Mouse (Mus musculus): Measurements from ENCODE around the gene Sp6. TPM values are rescaled to one million over a fixed set of nuclear protein-coding genes. Genes with fewer than 3 reads are reported as not detected.

The Sp6 gene
- total and polyA plus RNA-seq, 3 experiments, result 10.1 to 65.5 (median 18.4) TPM

DNA sequence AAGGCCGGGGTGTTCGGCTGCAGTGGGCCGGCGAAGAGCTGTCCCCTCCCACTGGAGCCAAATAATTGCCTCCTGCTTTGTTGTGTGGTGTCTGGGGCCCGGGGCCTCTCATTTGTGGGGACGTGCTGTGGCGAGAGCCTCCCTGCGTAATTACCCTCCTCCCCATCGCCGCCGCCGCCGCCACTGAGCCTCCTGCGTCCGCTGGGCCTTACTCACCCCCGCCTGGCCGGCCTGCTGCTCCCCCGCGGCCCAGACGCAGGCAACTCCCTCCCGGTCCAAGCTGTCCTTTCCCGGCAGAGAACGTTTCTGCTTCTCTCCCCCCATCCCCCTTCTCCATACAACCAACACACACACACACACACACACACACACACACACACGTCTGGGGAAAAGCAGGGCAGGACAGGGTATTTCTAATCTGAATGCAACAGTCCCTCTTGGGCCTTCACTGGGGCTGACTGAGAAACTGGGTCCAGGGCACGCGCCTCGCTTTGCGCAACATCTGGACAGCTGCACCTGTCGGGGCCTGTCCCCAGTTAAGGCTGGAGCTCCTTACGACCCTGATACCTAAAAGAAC lies 15.7 kb upstream of the Sp6 start (continued):
- TF ChIP-seq BHLHE40 (IDR thresholded peaks at IDR 0.05; ENCODE audit: low read depth, low read length) (peak; percentile 95), CHD1 (IDR thresholded peaks at IDR 0.05; ENCODE audit: low read depth, low read length) (no peak), PAX5 (IDR thresholded peaks at IDR 0.05; ENCODE audit: low read length) (no peak)

DNA sequence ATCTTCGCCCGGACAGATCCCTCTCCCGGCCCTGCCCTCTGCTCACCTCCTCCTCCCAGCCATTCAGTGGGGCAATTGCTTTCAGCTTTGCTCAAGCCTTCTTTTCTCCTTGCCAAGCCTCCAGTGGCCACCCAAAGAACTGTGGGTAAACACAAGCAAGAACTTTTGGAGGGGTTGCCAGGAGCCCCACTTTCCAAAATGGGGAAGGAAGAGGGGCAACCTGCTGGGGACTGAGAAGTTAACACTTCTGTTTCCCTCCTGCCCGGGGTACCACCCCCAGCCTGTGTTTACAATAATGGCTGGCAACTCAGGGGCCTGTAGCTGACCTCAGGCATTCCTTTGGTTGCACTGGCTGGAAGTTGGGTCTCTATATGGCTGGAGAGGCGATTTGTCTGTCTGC lies 10.0 kb upstream of the Sp6 start:
- TF ChIP-seq NRF1 (IDR thresholded peaks at IDR 0.05; ENCODE audit: low read depth, low read length) (no peak), MYC (IDR thresholded peaks at IDR 0.05; ENCODE audit: low read depth, low read length) (no peak), MAX (IDR thresholded peaks at IDR 0.05; ENCODE audit: low read length) (no peak), JUND (conservative IDR thresholded peaks at IDR 0.05; ENCODE audit: low read depth, low read length) (no peak), EP300 (IDR thresholded peaks at IDR 0.05; ENCODE audit: low read length) (no peak)
- no peak overlapping the region for H3K4me2 ChIP-seq (ENCODE audit: insufficient read depth, low read depth, poor library complexity, severe bottlenecking)
- H3K27me3 ChIP-seq (replicated peaks), result no peaks in the 10 kb centered on the region
- dilution Hi-C loops (cut with MboI; ENCODE audit: extremely low pct_ligation_motif_present, extremely low pct_unique_long_range_greater_than_20kb, low sequenced_read_pairs), result no loop called here
- H3K9ac ChIP-seq (ENCODE audit: insufficient read depth, low read depth), result no peak overlapping the region
- H3K9me3 ChIP-seq (replicated peaks; ENCODE audit: low read length), result no peaks in the 10 kb centered on the region
- no peak overlapping the region for H3K4me3 ChIP-seq (replicated peaks in 1 of 3; ENCODE audit: low read depth in 2 of 3, low read length in 2 of 3, poor library complexity in 1 of 3)
- DNase-seq (ENCODE audit: extremely low read depth), result no peak
- H3K27ac ChIP-seq (ENCODE audit: insufficient read depth, low read depth), result no peak overlapping the region
- H3K4me1 ChIP-seq (ENCODE audit: control insufficient read depth in 1 of 2, insufficient read depth in 2 of 2), result peaks cover 40 to 84% of the 10 kb centered on the region in 2 experiments
- in situ Hi-C loops (cut with MboI; ENCODE audit: low pct_ligation_motif_present, low pct_unique_long_range_greater_than_20kb, low sequenced_read_pairs), result no loop called here
- H3K36me3 ChIP-seq (replicated peaks in 1 of 2; ENCODE audit: control insufficient read depth in 1 of 2, insufficient read depth in 1 of 2, low read length in 1 of 2), result no peaks in the 10 kb centered on the region
- no peaks in the 10 kb centered on the region for H3K79me2 ChIP-seq (replicated peaks; ENCODE audit: control insufficient read depth, extremely low read depth, insufficient read depth, poor library complexity, severe bottlenecking)

DNA sequence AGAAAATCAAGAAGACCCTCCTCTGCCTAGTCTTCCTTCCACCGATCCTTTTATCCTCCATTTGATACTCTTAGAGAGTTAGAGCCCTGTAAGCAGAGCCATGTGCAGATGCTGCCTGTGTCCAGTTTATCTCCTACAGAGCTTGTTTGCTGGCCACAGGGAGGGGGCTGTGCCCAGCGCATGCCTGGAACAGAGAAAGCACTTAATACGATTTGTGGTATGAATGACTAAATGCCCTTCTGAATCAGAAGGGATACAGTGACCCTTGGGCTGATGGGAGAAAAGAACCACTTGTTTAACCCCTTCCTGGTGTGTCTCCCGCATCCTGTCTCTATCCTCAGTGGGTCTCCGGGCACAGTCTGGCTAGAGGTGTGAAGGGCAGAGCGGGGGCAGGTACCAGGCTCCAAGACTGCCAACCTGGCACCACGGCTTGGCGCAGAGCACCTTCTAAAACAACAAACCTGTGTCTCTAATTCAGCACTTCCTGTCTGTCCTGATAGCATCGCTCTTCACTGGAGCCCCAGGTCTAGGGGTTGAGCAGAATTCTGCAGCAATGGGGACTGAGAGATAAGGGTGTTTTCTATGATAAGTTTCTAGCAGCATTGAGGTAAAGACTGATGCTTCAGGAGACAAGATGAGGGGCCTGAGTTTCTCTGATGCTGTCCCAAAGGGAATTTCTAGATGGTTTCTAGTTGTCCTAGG lies 6.0 kb upstream of the Sp6 start:
- no peaks in the 10 kb centered on the region for H3K9me3 ChIP-seq (replicated peaks; ENCODE audit: low read length)
- no peak overlapping the region for H3K4me2 ChIP-seq (ENCODE audit: insufficient read depth, low read depth, poor library complexity, severe bottlenecking)
- no peak for TF ChIP-seq MAFK (IDR thresholded peaks at IDR 0.05; ENCODE audit: insufficient replicate concordance, low read length)
- TF ChIP-seq SIN3A (IDR thresholded peaks at IDR 0.05; ENCODE audit: low read length), result no peak
- TF ChIP-seq USF2 (conservative IDR thresholded peaks at IDR 0.05; ENCODE audit: low read depth, low read length), result no peak
- no peak for TF ChIP-seq EP300 (IDR thresholded peaks at IDR 0.05; ENCODE audit: low read length)
- no peak for TF ChIP-seq CHD1 (IDR thresholded peaks at IDR 0.05; ENCODE audit: low read depth, low read length)
- no peak for TF ChIP-seq ZMIZ1 (IDR thresholded peaks at IDR 0.05; ENCODE audit: low read depth, low read length)
- TF ChIP-seq NELFE (IDR thresholded peaks at IDR 0.05; ENCODE audit: low read depth, low read length), result no peak
- no peak for TF ChIP-seq RCOR1 (conservative IDR thresholded peaks at IDR 0.05; ENCODE audit: low read depth, low read length)
- no peak for TF ChIP-seq ZC3H11A (IDR thresholded peaks at IDR 0.05; ENCODE audit: low read depth, low read length)
- in situ Hi-C loops (cut with MboI; ENCODE audit: low pct_ligation_motif_present, low pct_unique_long_range_greater_than_20kb, low sequenced_read_pairs) (no loop called here), dilution Hi-C loops (cut with MboI; ENCODE audit: extremely low pct_ligation_motif_present, extremely low pct_unique_long_range_greater_than_20kb, low sequenced_read_pairs) (no loop called here)
- peaks cover 52 to 84% of the 10 kb centered on the region in 2 experiments for H3K4me1 ChIP-seq (ENCODE audit: control insufficient read depth in 1 of 2, insufficient read depth in 2 of 2)
- no peaks in the 10 kb centered on the region for H3K27me3 ChIP-seq (replicated peaks)
- no peak for DNase-seq (ENCODE audit: extremely low read depth)
- H3K36me3 ChIP-seq (replicated peaks in 1 of 2; ENCODE audit: control insufficient read depth in 1 of 2, insufficient read depth in 1 of 2, low read length in 1 of 2), result no peaks in the 10 kb centered on the region
- H3K4me3 ChIP-seq (replicated peaks in 1 of 3; ENCODE audit: low read depth in 2 of 3, low read length in 2 of 3, poor library complexity in 1 of 3), result no peak overlapping the region
- no peak overlapping the region for H3K27ac ChIP-seq (ENCODE audit: insufficient read depth, low read depth)
- no peak overlapping the region for H3K9ac ChIP-seq (ENCODE audit: insufficient read depth, low read depth)
- no peaks in the 10 kb centered on the region for H3K79me2 ChIP-seq (replicated peaks; ENCODE audit: control insufficient read depth, extremely low read depth, insufficient read depth, poor library complexity, severe bottlenecking)
